Mouse (Mus musculus): ENCODE results near the gene Pex14.

DNA sequence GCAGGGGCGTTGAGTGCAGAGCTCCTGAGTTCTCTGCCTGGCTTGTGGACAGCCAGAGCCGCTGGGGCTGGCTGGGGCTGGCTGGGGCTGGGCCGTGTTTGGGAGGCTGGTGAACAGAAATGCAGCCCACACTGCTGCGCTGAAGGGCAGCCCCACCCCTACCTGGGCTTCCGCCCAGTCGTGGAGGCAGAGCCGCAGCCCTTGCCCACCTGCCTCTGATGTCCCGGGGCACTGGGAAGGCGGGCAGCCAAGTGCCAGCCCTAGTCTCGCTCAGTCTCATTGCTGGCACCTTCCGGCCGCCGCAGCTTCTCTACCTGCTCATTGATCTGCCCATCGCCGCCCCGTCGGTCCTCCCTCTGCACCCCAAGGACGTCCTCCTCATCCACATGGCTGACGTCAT, 138.6 kb downstream of the Pex14 start:
- no peak for TF ChIP-seq CTCF (IDR thresholded peaks at IDR 0.05)
- no peak for TF ChIP-seq EP300 (IDR thresholded peaks at IDR 0.05)

Measured in lung, postnatal 0 days (tissue).